Mouse (Mus musculus): ENCODE data around the gene Tspan5.

Gene Tspan5

DNA sequence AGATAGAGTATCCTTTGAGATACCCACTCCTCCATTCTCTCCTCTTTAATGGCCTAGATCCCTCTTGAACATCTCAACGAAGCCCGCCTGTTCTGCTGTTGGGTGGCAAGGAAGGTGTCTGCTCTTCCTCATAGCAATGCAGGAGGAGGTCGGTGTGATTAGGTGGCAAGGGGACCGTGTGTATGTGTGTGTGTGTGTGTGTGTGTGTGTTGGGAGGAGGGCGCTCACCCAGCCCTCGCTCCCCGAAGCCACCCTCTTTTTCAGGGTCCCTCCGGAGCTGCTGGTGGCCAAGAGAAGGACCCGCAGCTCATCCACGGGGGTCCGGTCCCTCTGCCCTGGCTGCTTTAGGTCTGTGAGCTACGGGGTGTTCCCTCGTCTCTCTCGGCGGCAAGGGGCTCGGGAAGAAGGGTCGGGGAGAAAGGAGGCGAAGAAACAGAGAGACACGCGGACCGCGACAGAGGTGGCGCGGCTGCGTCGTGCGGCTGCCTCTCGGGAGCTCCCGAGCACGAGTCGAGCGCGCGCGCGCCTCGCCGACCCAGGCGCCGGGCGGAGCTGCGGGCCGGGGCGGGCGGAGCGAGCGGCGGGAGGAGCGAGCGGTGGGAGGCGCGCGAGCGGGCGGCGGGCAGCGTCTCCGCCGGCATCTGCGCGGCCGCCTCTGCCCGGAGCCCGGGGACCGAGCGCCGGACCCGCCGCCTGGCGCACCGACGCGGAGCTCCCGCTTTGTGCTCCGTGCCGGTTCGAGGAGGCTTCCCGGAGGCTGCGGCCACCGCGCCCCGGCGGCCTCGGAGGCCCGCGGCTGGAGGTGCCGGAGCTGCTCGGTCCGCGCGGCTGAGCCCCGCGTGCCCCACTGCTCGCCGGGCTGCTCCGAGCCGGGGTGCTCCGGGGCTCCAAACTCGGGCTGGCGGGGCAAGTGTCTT lies at the start of gene Tspan5:
Gene Tspan5 (plus strand): TSS at position 547 of the 917 bp plus-strand sequence.
- in situ Hi-C loops (cut with MboI, MseI): no loop called here

DNA sequence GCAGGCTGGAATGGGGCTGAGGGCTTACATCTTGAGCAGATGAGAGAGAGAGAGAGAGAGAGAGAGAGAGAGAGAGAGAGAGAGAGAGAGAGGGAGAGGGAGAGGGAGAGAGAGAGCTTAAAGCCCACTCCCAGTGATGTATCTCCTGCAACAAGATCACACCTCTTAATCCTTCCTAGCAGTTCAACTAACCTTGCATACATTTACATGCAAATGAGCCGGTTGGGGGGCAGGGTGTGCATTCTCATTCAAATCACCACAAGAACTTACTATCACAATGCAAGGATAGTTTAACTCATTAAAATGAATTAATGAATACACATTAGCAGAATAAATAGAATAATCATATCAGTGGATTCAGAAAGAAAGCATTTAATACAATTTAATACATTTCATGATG lies 49.7 kb upstream of the Tspan5 start:
- in situ Hi-C loops (cut with MboI, MseI): no loop called here

DNA sequence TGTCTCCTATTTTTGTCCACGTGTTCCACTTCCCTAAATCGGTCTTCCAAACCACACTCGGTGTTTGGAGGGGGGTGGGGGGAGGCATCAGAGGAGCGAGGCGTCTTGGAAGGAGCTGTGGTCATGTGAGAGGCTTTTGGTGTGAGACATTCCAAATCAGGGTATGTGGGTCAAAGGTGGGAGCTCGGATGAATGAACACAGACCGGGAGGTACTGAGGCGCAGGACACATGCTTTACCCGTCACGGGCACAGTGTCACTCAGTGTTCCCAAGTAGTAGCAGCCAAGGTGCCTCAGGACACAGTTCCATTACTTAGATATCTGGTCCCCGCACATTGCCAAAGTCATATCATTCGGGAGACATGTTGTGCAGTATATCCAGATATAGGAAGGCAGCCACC lies 38.6 kb upstream of the Tspan5 start:
- in situ Hi-C loops (cut with MboI, MseI): no loop called here

DNA sequence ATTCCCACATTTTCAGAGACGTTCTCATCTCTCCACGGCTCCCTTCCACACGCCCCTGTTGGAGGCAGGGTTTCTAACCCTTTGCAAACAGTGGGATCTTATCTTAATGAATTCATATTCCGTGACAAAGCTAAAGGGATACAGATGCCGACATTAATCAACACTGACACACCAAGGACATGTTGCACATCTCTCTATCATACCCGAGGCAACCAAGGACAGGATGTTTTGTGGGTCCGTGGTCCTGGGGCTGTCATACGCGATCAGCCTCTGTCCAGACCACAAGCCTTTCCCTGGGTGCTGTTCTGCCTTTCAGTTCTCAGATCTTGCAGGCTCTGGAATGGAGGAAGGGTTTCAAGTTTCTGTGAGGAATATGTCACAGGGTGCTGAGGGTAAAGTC lies 37.5 kb upstream of the Tspan5 start:
- in situ Hi-C loops (cut with MboI, MseI): no loop called here

DNA sequence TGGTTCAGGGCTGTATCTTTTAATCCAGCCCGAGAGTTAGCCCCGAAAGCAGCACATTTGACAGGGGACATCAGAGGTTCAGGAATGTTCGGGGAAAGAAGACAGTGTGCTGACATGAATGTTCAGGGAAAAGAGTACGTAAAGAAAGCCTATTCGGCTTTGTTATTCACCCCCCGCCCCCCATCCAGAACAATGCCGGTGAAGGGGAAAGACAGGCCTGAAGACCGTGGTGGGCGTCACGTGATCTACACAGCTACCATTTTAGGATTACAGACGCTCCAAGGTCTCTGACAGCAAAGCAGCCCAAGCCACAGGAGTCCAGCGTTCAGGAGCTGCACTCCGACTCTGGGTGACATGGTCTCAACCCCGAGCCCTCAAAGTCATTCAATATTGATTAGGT lies 36.1 kb upstream of the Tspan5 start:
- in situ Hi-C loops (cut with MboI, MseI): no loop called here

DNA sequence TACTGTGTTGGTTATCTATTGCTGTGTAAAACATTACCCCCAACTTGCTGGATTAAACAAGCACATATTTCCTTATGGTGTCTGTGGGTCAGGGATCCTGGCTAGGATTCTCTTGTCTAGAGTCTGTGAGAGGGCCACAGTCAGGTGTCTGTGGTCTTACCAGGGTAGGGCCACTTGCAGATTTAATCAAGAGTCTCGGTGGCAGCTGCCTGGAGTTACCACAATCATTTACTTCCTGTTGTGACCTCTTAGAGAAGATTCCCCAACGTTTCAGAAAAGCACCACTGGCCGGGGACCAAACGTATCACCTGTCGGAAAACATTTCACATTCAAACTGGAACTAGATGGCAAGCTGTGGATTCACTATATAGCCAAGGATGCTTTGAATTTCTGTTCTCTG lies 32.8 kb upstream of the Tspan5 start:
- in situ Hi-C loops (cut with MboI, MseI): no loop called here

DNA sequence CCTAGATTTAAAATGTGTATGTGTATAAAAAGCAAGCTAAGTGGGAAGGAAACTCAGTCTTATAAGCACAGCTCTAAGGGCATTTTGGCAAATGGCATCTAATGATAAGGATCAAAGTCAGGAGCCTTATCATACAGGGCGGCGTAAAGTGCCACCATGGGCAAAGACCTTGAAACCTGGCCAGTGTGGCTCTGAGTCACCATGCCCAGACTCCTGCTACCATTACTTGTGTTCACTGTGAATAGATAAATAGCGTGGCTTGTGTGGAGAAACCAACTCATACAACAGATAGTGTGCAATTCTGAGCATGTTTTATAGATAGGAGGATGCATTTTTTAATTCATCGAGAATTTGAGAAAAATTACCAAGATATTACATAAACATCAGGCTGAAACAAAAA lies 30.0 kb upstream of the Tspan5 start:
- in situ Hi-C loops (cut with MboI, MseI): no loop called here

DNA sequence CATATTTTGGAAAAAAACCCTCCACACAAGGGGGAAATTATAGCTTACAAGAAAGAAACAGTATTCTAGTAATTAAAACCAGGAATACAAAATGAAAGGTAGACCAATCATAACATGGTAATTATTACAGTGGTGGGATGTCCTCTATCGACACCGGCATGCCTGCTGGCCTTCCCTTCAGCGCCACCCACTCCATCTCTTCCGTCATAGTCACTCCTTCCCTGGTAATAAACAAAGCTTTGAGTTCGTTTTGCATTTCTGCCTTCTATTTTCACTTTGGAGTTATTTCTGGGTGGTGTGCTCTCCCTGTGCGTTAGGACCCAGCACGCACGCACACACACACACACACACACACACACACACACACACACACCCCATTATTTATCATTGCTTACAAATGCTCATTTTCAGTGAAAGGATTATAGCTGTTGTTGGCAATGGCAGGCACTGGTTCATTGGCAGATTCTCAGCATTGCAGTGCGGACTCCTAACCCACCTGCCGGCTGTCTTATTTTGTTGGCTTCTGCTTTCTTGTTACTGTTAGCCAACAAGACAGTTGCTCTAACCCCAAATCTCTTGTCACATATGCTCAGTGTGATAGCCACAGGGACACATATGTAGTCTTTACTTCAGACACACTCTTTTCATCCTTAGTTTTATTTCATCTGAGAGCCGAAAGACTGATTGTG lies 29.4 kb upstream of the Tspan5 start:
- in situ Hi-C loops (cut with MboI, MseI): no loop called here

DNA sequence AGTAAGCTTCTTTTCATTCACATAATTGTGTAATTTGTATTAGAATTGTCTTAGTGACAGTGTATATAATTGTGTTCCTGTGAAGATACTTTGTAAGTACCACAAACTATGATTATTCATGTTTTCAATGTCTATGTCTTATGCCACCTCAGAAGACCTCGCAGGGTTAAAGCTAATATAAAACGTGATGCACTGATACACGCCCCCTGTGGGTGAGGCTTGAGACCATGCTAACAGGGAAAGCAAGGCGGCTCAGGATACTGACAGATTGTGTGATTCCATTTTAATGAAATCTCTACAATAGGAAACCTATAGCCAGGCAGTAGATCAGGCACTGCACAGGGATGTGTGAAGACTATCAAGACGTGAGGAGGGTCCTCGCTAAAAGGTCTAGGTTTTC lies 28.9 kb upstream of the Tspan5 start:
- in situ Hi-C loops (cut with MboI, MseI): no loop called here

DNA sequence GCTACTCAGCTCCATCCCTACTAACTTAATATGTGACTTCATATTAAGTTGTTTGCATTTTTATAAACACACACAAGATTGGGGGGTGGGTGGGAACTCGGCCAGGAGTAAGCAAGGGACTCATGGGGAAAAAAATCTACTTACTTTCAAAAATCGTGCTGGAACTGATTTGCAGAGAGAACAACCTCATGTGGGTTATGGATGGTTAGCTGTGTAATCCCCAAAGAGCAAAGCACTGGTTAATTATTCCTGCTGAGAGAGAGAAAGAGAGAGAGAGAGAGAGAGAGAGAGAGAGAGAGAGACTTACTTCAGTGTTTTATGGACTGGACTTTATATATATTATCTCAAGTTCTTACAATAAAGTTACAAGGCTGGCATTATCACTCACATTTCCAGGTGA lies 27.2 kb upstream of the Tspan5 start:
- in situ Hi-C loops (cut with MboI, MseI): no loop called here

DNA sequence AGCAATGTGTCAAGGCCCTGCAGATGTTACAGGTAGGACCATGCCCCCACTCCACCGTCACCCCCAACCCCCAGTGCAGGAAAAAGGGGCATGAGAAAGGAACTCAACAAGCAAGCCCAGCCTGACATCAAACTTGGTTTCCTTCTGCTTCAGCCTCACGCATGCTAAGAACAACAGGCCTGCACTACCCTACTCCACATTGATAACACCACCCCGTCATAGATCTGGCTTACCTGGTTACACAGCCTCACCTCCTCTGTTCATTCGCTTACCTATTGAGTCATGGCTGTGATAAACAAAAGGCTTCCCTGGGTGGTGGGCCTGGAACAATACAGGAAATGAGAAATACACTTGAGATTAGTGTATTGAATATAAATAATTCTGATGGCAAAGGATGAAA lies 26.8 kb upstream of the Tspan5 start:
- in situ Hi-C loops (cut with MboI, MseI): no loop called here

DNA sequence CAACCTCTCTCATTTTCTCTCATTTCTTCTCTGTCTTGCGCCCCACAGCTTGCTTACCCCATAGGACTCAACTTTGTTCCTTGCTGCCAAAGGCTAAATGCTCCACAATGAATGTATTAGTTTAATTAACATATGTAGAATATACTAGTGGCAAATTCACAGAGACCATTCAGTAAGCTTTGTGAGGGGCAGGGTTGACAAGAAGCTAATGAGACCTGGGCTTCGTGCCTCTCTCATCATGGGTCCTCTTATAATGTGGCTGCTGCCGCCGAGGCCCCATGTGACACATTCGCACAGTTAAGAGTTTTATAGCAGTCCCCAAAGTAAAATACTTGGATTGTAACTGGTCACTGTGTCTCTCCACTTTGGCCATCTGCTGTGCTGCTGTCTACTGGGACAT lies 25.0 kb upstream of the Tspan5 start:
- in situ Hi-C loops (cut with MboI, MseI): no loop called here

DNA sequence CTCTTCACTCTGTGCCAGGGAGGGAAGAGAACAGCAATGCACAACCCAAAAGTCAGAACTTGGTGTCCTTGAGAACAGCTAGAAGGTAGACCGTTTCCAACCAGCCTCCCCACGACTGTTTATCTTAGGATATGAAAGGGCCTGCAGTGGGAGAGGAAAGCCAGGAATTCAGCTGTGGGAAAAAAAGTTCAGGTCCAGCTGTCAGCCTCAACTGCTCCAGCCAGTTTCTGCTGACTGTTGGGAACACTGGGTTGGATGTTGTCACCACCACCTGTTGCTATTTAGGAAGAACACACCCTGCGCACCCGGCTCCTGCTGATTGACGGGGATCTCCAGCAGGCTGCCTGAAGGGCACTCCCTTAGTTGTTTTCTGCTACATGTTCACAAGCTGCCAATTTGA lies 19.8 kb upstream of the Tspan5 start:
- in situ Hi-C loops (cut with MboI, MseI): loop anchor here (5.0 kb wide), 1 partner anchor 105 kb away; no protein-coding TSS in a partner anchor

DNA sequence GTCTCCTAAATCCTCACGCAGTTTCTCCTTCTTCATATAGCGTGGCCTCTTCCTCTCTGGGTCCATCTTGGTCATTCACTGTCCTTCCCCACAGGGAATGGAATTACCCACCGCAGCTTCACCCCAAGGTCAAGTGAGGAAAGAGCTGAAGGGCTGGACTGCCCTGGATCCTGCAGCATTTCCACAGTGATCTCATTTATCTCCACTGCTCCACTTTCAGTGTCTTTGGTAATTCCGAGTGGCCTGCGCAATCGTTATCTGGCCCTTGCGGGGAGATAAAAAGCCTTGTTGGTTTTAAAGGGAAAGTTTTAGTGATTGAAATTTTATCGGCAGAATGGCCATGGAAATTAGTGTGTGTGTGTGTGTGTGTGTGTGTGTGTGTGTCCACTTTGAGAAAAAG lies 14.4 kb upstream of the Tspan5 start:
- in situ Hi-C loops (cut with MboI, MseI): no loop called here

DNA sequence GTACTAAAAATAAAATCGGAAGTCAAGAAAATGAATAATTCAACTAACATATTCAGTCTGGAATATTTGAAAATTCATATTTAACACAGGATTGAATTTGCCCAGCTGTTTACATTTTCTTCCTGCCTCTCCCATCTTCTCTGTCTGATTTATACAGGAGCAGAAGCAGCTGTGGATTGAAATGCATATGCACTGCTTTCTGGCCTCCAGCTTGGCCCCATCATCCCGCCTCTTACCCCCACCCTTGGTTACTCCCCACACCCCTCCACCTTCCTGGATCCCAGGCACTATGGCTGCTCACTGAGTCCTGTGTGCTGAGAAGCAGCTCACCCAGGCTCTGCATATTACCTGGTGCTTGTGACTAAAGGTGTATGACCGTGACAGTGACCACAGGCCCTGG lies 13.2 kb upstream of the Tspan5 start:
- in situ Hi-C loops (cut with MboI, MseI): no loop called here

DNA sequence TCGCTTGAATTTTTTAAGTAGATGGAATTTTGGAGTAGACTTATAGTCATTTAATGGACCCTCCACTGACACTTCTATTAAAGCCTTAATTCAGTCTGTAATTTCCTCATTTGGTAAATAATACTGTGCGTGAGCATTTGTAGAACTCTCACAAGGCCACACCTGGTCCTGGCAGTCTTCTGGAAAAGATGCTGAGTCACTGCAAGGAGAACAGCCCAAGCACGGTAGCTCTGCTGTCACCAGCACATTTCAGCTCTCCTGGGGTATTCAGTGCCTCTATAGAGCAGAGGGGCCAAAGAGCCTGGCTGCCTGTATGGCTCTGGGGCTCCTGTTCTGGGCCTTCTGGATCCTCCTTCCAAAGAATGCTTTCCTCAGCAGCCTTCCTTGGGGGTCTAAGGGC lies 11.2 kb upstream of the Tspan5 start:
- in situ Hi-C loops (cut with MboI, MseI): no loop called here

DNA sequence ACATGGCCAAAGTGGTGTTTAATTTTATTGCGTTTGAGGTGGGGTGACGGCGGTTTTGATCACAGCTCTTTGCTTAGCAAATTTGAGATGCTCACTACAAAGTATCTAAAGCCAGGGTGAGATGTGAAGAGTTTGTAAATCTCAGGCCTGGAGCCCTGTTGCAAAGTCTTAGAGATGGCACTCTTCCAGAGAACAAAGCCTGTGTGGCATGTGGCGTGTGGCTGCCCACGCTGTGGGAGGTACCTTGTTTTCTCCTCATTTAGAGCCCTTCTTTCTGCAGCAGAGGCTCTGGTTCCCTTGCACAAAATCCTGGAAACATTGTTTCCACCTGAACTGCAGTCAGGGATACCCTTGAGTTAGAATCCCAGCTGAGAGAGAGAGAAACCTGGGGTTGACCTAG lies 6.2 kb upstream of the Tspan5 start:
- in situ Hi-C loops (cut with MboI, MseI): no loop called here

DNA sequence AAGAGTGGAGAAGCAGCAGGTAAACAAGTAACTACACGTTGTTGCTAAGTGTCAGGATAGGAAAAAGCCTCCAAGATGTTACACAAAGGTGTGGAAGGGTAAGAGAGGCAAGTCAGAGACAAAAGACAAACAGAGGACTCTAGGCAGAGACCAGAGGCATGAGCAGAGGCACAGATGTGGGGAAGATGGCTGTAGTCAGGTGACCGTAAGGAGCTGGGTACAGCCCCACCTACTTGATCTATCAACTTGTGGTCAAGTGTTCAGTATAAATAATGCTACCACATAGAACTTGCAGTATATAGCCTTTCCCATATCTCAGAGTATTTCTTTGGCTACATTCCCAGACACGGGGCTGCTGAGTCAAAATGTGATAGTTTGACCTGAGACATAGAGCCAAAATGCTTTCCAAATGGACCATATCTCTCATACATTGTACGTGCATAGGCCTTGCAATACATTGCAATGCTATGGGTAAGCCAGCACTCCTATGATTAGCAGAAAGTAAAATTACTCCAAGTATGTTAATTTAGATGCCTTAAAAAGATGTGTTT lies 2.8 kb upstream of the Tspan5 start:
- in situ Hi-C loops (cut with MboI, MseI): no loop called here

DNA sequence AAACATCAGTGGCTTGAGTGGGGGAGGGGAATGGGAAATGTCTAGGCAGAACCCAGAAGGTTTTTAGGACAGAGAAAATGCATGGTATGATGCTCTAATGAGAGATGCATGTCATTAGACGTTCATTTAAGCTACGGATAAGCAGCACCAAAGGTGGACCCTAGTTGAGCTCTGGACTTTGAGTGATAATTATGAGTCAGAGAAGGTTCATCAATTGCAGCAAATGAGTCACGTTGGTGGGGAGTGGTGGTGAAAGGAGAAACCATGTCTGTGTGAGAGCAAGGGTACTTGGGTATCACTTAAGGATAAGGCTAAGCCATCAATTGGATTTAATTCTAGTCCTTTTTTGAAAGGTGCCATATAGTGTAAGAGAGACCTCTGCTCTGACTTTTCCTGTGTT lies 1.7 kb upstream of the Tspan5 start:
- in situ Hi-C loops (cut with MboI, MseI): no loop called here

DNA sequence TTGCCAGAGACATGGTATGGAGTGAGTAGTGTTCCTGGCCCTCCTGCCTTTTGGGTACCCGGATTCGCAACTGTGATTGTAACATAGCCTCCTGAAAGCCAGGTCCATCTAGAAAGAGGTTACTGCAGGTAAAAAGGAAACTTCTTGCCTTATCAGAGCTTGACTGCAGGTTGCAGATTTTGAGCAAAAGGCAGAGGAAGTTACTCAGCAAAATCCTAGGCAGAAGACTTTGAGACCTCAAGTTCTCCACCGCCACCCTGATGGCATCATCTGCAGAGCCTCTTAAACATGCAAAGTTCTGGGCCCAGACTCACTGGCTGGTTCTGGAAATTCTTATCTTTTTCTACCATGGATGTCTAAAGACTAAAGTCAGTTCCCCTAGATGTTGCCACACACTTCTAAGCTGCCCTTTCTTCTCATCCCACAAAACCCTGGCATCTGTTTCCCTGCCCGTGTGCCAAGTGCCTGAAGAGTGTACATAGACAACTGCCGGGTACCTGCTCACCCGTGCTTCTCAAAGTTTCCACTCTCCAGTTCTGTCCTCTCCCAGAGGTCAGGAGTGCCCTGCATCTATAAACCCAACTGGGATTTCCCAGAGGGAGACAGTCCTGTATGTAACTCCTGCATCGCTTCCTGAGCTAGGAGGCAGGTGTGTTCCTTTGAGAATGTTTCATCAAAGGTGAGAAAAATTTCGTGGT lies 1.0 kb upstream of the Tspan5 start:
- in situ Hi-C loops (cut with MboI, MseI): no loop called here

DNA sequence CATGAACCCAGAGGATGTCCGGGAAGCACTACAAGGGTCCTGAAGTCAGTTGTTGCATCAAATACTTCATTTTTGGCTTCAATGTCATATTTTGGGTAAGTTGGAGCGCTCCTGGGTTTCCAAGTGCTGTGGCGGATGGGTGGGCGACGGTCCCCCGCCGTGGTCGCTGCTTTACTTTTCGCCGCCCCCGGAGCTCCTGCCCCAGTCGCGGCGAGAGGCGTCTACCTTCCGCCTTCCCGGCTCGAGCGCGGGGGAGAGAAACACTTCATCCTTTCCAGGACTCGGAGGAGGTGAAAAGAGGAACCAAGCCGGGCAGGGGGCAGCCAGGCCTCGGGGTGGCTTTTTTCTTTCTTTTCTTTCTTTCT lies 553 bp downstream of the Tspan5 start:
- in situ Hi-C loops (cut with MboI, MseI): no loop called here

DNA sequence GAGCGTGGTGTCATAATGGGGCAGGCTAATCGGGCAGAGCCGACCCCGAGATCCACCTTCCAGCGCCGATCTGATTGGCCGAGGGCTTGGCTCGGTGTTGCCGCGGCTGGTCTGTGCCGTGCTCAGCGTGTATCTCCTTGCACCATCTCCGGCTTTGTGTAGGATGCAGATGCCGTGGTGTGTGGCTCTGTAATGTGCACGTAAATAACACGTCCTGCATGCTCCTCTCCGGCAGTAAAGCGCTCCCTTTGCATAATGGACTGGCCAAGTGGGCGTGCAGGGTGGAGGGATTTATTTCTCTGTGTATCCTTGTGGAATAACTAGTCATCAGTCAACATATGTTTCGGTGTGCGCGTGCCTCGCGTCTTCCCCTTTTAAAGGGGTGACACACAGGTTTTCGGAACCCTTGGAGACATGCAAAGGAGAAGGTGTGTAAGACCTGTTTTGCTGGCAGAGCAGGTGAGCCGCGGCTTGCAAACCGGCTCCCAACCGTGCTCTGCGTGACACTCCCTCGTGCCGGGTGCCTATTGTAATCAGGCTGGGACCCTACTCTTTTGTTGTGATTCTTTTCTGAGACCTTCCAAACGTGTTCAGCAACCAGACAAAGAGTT lies 1.2 kb downstream of the Tspan5 start:
- in situ Hi-C loops (cut with MboI, MseI): no loop called here

Data from regulatory T cell (primary cell).